Mouse (Mus musculus) gonadal fat pad, adult 2 months (tissue): ENCODE measurements around the gene Ift74. TPM values are rescaled to one million over a fixed set of nuclear protein-coding genes. Genes with fewer than 3 reads are reported as not detected.
"Not testable (repeated sequence)": the region's sequence is repeated elsewhere in the genome, so short reads cannot be mapped to it uniquely, and the experiment has no call there.

Source experiments
- DNase-seq: peaks from one replicate; pipeline ENCODE4 v3.0.0-alpha.2; 2012; ENCODE audit warnings: low read depth
- polyA plus RNA-seq: library from polyadenylated mRNA; depleted of rRNA; stranded (reverse); fragments of >200 nt; gene quantifications from 2 replicates; pipeline ENCODE4 v1.2.3, GENCODE M21; 2012; rRNA removed

The Ift74 gene
- polyA plus RNA-seq = 2.6 and 3.1 TPM in 2 replicates

DNA sequence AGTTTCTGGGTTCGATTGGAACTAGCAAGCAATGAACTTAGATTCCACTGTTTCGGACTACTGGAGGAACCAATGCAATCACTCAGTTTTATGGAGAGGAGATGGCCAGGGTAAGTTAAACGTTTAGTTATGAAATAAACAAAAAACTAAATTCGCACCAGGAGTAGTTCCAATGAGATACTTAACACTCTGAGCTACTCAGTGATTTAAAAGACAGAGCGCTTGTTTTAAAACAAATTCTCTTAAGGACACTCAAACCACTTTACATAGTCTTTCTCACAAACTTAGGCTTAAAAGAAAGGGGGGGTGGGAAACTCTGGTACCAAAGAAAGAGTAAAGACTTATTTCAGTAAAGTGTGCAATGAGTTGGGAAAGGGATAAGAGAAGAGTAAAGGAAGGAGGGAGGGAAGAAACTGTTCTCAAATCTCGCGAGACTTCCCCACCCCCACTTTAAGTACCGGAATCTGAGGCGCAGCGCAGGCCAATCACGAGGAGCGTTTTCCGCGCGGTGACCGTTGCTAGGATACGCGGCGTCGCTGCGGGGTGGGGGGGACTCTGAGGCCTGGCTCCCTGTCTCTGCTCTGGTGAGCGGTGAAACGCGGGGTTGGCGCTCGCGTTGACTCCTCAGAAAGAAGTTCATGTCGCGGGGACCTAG is at the start of gene Ift74:
TSS of gene Ift74 (plus strand) at position 520 of the 655 bp plus-strand sequence.
- DNase-seq = peak; percentile 66

DNA sequence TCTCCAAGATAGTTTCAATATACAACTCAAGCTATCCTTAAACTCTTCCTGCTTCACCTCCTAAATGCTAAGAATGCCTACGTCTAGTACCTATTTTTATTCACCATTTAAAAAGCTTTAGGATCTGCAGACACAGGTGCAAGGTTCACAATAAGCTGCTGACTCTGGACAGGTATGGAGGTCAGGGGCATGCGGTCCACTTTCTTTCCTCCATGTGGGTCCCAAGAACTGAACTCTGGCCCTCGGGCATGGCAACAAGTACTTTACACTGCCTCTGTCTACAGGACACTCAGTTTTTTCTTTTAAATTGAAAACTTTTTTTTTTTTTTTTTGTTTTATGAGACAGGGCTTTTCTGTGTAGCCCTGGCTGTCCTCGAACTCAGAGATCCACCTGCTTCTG is 41.6 kb upstream of the Ift74 start:
- no peak for DNase-seq

DNA sequence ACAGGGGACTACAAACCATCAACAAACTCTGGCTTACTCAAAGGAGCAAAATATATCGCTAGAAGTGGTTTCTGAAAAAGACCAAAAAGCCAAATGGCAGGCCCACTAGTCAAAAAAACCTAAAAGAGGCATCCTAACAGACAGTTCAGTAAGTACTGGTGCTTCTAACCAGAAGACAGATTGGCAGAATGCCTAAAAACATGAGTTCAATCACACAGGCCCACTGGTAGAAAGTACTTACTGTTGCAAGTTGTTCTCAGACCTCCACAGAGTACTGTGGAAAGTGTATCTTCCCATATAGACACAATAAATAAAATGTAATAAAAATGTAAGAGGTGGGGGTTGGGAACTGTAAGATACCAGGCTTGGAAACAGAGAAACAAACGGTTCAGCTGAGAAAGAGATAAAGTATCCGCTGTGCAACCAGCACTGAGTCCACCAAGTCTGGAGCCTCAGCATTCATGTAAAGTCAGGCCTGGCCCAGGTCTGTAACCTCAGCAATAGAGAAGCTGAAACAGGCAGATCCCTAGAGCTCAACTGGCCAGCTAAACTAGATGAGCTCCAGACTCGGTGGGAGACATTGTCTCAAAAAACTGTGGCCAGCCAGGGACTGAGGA is 22.4 kb upstream of the Ift74 start:
- no peak for DNase-seq

DNA sequence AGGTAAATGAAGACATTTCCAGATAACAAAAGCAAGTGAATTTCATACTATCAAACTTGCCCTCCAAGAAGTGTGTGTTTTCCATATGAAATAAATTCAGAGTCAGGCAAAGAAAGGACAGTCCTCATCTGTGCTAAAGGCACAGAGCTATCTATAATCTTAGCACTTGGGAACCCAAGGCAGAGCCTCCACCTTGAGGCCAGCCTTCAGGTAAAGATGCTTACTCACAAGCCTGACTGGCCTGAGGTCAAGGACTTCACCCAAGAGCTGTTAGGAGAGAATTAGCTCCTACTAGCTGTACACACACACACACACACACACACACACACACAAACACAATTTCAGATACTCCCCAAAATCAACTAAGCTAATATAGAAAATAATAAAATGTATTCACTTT is 21.6 kb upstream of the Ift74 start:
- no peak for DNase-seq

DNA sequence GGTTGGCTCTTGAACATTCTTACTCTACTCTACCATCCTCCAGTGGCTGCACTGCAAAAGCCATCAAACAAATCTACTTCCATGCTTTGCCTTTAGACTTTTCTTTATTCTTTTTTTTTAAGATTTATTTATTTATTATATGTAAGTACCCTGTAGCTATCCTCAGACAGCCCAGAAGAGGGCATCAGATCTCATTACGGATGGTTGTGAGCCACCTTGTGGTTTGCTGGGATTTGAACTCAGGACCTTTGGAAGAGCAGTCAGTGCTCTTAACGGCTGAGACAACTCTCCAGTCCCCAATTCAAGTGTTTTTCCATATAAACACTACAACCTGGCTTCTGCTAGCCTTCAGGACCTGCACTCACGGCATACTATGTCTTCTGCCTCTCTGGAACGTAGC is 12.9 kb upstream of the Ift74 start:
- no peak for DNase-seq

DNA sequence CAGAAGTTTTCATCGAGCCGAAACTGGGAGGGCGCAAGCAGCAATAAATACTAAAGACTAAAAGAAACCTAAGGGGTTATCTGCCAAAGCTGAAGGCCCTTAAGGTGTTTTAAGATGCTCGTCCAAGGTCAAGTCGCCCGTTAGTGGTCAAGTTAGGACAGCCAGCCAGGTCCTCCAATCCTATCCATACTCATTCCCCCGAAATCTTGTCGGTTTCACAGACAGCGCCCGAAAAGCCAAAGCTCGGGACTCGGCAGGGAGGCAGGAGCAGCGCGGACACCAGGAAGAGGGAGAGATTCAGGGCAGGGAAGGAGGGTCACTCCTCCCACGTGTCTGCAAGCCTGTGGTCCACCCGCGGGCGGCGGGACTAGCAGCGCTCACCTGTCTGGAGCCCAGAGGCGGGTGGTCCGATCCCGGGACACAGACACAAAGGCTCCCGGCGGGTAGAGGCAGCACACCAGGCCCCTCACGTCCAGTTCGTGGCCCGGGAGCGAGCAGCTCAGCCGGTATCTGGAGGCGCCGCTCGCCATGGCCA is 11.7 kb upstream of the Ift74 start:
- DNase-seq = no peak

DNA sequence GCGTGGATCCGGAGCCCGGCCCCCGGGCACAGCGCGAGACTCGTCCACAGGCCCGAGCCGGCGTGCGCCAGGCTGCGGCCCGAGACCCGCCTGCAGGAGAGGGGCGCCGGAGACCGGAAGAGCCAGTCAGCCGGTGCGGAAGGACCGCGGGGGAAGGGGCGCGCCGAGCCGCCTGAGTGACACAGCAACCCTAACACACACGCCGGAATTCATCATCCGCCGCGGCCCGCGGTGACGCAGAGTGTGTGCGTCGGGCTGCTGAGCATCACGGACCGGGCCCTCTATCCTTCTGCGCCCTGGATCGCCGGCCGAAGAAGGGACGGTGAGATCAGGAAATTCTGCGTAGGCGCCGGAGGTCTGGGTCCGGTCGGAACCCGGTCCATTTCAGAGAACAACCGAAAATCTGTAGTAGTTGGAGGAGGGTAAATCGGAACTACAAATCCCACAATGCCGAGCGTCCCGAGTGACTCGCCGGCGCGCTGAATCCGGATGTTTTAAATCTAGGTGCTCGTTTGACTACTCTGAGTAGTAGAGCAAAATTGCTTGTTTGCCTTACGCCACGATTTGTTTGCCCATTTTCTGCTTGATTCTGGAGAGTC is 11.2 kb upstream of the Ift74 start, which contains the start of gene Plaa:
TSS of gene Plaa (minus strand) at position 214 of the 599 bp plus-strand sequence.
- DNase-seq = peak; percentile 44

DNA sequence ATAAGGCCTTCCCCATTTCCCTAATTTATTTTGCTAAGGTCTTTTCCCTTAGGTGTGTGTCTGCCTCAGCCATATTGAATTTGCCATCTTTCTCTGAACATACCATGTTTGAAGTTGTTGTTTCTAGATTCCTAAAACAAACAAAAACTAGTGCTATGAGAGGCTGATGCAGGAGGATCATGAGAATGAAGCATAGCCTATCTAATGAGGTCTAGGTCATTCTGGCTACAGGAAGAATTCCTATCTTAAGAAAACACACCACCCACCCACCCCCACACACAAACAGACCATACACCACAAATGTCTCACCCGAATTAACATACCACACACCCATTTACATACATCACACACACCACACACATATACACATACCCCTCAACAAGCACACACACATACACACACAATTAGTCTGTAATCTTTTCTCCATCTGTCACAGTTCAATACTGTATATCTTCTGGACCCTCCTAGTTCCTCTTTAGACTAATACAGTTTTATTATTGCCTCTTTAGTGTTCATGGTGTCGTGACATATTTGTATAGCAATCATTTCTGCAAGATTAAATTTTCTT is 9.8 kb upstream of the Ift74 start:
- DNase-seq = no peak

DNA sequence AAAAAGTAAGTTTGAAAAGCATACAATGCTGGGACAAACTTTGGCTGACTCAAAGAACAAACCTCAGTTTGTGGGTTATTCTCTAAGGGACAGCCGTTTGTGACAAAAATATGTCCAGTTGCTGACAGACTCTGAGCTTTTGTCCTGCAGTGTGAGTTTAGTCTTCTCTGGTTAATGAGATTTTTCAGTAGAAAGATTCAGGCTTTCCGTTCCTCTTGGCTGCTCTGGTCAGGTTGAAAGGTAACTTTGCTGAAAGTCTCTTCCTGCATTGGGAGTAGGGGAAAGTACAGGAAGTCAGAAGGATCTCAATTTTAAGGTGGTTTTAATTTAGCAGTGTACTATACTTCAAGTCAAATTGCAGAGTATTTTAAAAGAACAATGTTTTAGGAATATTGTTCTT is 8.7 kb upstream of the Ift74 start:
- no peak for DNase-seq

DNA sequence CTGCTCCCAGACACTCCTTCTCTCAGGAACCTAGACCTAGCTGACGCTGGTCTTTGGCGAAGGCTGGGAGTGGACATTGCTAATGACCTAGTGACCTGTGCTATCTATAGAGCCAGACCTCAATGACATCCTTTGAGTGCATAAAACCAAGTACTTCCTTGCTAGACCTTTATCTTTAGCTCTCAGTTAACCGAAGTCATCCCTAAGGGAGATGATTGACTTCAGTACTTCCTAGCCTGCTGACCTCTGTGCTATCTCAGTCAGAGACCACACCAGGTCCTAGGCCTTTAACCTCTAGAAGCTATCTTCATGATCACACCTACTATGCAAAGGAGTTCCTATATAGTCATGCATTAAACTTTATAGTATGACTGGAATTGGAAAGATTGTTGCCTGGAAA is 4.0 kb upstream of the Ift74 start:
- no peak for DNase-seq

DNA sequence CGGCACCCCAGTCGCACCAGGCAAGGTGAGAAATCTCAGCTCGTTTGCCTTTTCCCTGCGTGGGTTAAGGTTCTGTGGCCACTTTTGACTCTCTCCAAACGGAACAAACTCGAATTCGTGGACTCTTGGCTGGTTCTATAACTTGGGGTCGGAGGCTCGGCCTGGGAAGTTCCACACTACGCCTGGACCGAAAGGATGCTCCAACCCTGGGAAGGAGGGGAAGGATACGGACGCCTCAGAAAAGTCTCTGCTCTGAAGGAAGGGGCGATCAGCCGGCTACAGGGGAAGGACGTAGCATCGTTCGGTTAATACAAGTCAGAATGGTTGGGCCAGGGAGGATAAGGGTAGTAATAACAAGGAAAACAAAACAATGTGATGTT is 326 bp downstream of the Ift74 start:
- no peak for DNase-seq

DNA sequence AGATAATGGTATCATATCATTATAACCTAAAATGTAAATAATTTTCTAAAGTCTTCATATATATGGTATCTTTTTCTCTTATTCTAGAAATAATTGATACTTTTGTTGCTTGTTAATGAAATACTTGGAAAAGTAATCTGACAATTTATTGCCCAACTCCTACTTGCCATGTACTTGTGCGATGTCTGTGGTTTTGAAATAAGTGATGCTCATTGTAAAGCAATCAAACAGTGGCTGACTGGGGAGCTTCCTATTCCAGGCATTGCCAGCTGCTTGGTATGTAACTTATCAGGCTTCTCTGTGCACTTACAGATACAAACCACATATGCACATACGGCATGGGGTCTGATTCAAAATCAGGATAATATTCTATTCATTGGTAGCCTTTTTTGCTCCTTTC is 5.8 kb downstream of the Ift74 start:
- DNase-seq = no peak

DNA sequence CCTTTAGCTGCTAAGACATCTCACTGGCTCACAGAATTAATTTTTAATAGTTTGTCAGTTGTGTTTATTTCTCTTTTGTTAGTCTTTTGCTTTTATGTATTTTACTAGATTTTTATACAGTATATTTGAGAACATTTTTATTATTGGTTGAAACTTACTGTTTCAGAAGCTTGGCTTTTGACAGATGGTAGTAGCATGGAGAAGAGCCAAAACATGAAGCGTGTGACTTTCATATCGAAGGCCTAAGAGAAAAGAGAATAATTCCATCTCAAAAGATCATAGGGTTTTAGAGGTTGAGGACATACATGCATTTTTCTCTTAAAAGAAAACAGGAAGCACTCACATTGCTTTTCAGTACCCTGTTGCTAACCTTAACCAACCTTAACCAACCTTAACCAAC is 28.9 kb downstream of the Ift74 start:
- no peak for DNase-seq

DNA sequence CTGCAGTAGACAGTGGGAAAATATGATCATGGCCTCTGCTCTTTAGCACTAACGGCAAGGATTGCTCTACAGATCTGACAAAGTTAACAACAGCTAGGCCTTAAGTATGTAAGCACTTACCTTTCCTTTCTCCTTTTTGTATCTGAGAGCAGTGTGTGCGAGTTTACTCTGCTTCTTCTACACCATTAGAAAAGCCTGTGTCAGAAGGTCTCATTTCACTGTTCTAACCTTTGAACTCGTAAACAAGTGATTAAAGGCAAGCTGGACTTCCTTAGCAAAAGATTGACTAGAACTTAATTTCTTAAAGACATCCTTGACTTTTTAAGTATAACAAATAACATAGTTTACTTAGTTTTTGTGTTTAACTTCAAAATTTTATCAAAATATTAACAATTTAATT is 35.6 kb downstream of the Ift74 start, which contains the start of gene Lrrc19:
TSS of gene Lrrc19 (minus strand) at position 225 of the 400 bp plus-strand sequence.
- no peak for DNase-seq

DNA sequence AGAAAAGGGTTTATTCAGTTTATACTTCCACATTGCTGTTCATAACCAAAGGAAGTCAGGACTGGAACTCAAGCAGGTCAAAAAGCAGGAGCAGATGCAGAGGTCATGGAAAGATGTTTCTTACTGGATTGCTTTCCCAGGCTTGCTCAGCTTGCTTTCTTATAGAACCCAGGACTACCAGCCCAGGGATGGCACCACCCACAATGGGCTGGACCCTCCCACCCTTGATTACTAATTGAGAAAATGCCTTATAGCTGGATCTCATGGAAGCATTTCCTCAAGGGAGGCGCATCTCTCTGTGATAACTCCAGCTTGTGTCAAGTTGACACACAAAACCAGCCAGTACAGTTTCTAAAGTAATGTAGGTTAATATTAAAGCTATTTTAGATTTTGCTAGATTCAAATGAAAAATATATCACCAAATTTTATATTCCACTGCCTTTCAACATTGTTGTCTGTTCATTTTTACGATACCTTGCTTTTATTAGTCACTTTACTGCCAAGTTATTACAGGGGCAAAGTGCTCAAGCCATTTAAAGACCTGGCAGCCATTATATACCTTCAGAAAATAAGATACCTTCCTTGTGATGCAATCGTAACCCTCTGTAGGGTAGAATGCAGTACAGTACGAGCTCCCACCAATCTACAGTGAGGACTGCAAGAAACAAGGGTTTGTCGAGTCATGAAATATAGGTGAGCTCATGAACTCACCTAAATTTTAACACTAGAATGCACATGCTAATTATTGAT is 36.3 kb downstream of the Ift74 start:
- not testable (repeated sequence) for DNase-seq

DNA sequence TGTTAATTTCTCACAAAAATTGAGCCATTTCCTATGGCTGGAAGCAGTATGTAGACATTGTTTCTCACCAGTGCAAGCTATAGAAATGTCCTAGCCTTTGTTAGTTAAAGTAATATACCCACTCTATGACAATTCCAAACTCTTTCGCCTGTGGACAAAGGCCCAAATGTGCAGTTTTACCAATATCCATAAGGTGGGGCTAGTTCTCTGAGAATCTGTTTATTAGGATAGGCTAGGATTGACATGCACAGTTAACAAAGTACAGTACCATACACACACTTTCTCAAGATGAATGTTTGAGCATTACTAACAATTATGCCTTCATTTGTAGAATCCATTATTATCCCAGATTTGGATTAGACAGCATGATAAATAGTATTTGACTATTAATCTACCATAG is 55.4 kb downstream of the Ift74 start:
- DNase-seq = no peak

DNA sequence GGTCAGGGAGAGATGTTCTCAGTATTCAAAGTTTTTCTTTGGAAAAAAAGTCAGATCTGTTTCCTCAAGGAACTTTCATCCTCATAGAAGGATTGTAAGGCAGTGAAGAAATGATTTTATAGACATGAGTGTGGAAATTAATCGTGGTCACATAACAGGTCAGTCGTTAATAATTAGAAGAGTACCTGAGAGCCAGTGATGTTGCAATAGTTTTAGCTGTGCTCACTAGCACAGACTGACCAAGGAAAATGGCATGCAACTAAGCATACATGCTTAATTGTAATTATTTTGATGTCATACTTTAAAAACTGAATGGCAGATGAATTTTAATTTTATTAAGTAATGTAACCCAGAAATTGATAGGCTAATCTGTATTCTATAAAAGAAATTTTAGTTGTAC is 66.4 kb downstream of the Ift74 start:
- DNase-seq = no peak

DNA sequence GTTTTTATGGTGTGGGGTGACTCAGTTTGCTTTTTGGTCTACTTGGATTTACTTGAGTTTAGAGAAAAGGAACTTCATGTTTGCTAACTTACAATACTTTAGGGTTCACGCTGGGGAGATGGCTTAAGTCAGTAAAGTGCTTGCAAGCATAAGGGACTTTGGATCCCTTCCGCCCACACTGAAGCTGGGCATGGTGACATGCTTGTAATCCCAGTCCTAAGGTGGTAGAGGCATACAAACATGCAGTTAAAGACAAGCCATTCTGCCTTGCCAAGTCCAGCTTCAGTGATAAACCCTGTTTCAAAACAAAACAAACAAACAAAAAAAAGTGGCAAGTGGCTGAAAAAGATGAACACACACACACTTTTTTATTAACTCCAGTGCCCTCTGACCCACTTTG is 66.9 kb downstream of the Ift74 start:
- DNase-seq = no peak

DNA sequence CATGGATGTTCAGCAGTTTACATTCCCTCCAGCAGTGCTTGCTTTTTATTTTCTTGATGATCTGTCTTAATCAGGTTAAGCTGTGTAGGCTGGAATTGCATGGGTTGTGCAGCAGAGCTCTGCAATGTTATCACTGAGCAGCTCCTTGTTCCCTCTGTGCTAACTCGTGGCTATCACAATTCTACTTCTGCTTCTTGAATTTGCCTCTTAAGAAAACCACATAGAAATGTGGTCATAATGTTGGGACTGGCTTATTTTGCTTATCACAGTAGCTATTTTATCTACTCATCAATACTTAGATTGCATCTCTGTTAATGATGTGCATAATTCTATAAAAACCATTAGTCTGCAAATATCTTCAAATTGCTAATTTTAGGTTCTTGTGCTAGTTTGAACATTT is 67.7 kb downstream of the Ift74 start:
- no peak for DNase-seq

DNA sequence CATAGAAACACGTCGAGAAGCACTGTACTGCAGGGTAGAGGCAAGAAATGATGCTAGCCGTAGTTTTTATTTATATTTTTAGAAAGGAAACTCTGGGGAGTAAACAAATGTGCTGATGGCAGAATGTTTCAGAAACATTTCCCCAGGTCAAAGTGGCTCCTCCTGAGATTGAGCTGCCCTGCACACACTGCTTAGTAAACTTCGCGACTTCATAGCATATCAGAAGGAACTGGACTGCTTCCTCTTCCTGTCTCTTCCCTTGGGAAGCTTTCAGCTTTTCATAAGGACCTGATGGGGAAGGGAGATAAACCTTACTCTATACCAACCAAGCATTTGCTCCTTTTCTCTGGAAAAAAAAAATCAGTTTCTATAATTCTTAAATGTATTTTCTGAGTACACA is 69.0 kb downstream of the Ift74 start:
- no peak for DNase-seq

DNA sequence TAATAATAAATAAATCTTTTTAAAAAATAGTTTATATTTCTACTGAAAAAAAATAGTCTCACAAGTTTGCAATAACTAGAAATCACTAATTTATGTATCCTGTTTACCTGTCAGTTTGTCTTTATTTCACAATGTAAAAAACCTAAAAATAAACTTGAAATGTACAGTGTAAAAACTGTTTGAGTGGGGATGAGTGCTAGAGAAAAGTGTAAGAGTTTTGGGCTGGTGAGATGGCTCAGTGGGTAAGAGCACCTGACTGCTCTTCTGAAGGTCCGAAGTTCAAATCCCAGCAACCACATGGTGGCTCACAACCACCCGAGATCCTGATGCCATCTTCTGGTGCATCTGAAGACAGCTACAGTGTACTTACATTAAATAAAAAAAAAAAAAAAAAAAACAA is 75.5 kb downstream of the Ift74 start:
- not testable (repeated sequence) for DNase-seq

DNA sequence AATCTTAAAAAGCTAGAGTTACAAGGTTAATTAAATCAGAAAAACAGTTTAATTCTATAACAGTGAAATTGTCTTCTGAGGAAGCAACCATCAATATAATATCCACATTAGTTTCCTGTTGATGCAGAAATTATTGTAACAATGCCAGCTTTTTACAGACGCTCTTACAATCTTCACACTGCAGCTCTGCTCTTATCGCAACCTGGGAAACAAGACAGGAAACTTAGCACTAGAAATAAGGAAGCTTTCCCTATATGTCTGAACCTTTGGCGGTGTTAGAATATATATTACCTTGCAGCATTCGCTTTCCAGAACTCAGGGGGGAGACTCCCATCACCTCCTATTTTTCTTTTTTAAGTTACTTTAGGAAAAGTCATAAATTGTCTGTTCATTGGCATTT is 76.8 kb downstream of the Ift74 start:
- no peak for DNase-seq
